Mouse (Mus musculus) intestine, postnatal 0 days (tissue): Measurements from ENCODE around the gene Igsf3. TPM values are rescaled to one million over a fixed set of nuclear protein-coding genes. Genes with fewer than 3 reads are reported as not detected.

Experiments
- ATAC-seq: fragments of 200-750 bp; cut with Nextera tagmentation; 2 replicates; pipeline ENCODE4 v1.8.0; 2017; ENCODE audit warnings: mild to moderate bottlenecking, moderate TSS enrichment, moderate library complexity
- H3K27ac ChIP-seq: fragments of 300-500 bp; sonication (generic); 2 replicates; pipeline ENCODE4 v1.5.1; 2014; ENCODE audit warnings: mild to moderate bottlenecking, low read depth, low read length, moderate library complexity
- H3K27me3 ChIP-seq: fragments of 300-500 bp; sonication (generic); replicated peaks from 2 replicates; pipeline ENCODE4 v1.6.1; 2014; ENCODE audit warnings: low read length, mixed read lengths; ENCODE audit not compliant: control insufficient read depth, insufficient read depth
- H3K36me3 ChIP-seq: fragments of 300-500 bp; sonication (generic); 2 replicates; pipeline ENCODE4 v1.6.1; 2014; ENCODE audit warnings: mild to moderate bottlenecking, moderate library complexity; ENCODE audit not compliant: control insufficient read depth, insufficient read depth
- H3K4me1 ChIP-seq: fragments of 300-500 bp; sonication (generic); replicated peaks from 2 replicates; pipeline ENCODE4 v1.6.1; 2014; ENCODE audit warnings: antibody characterized with exemption, low read length, mixed read lengths; ENCODE audit not compliant: control insufficient read depth, insufficient read depth
- H3K4me2 ChIP-seq: fragments of 300-500 bp; sonication (generic); replicated peaks from 2 replicates; pipeline ENCODE4 v1.6.1; 2014; ENCODE audit warnings: low read depth, mild to moderate bottlenecking, moderate library complexity
- H3K4me3 ChIP-seq: fragments of 300-500 bp; sonication (generic); 2 replicates; pipeline ENCODE4 v1.5.1; 2014; ENCODE audit warnings: low read depth, low read length
- H3K9ac ChIP-seq: fragments of 300-500 bp; sonication (generic); 2 replicates; pipeline ENCODE4 v1.6.1; 2014; ENCODE audit warnings: mild to moderate bottlenecking, low read depth, low read length
- H3K9me3 ChIP-seq: fragments of 300-500 bp; sonication (generic); 2 replicates; pipeline ENCODE4 v1.6.1; 2016; ENCODE audit warnings: mixed run types; ENCODE audit not compliant: control insufficient read depth
- CTCF ChIP-seq: sonication (generic); IDR thresholded peaks from 2 replicates; pipeline ENCODE4 v1.5.1; 2016; ENCODE audit warnings: low read depth, mild to moderate bottlenecking, control low read depth, antibody characterized with exemption, moderate library complexity
- WGBS: fragments of 180-500 bp; shearing (Covaris S2); extraction: QIAGEN DNeasy Blood & Tissue Kit; methylation state at CpG from one replicate; pipeline ENCODE4 v1.1.7; 2014; 5-methylcytosine and 5-hydroxymethylcytosine counted together
- polyA plus RNA-seq: library from polyadenylated mRNA; unstranded; fragments of >200 nt; fragmentation: Nextera tagmentation; extraction: Ambion mirVana; gene quantifications from 2 replicates; pipeline ENCODE4 v1.2.1, GENCODE M21; 2015

Gene Igsf3
- polyA plus RNA-seq, 1 experiment from 2014 or later, result 13.0 TPM

DNA sequence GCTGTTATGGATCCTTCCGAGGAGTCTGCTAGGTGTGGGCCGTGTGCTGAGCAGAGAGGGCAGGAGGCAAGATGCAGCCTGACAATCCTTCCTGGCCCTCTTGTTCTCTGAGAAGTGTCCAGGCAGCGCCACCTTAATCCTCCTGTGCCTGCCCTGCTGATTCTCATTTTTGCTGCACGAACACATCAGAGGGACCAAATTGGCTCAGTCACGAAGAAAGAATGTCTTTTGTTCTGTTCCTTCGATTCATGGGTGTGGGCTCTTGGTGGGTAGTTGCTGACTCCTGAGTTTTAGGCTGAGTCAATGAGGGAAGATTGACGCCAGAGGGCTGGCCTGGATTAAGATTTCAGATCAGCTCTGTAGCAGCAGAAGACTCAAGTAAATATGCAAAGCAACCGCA, 84.9 kb downstream of the Igsf3 start:
- Histone ChIP-seq H3K4me1 (no peaks in the 10 kb centered on the region), H3K4me3 (no peak overlapping the region), H3K9me3 (no peaks in the 10 kb centered on the region), H3K4me2 (no peak overlapping the region), H3K27me3 (no peaks in the 10 kb centered on the region), H3K36me3 (peaks cover 19% of the 10 kb centered on the region; the same call in 1 of the 2 replicates), H3K27ac (no peak overlapping the region), H3K9ac (no peak overlapping the region)
- TF ChIP-seq CTCF, result no peak
- ATAC-seq, result no peak
- WGBS, result 56% methylated on average over 8 of the region's 8 CpGs

DNA sequence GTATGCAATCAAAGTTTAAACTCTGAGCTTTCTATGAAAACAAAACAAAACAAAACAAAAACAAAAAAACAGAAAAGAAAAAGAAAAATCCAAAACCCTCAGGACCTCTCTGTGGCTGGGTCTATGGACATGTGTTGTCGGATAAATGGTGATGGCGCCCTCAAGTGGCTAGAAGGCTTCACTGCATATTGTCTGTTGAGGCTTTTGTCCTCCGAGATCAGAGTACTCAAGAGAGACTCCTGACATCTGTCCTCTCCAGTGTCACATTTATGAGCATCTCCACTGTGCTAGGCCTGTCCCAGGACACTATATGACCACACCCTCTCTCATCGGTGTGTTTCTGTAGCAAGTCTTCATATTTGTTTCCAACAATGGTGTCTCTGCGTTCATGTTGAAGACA, 85.4 kb downstream of the Igsf3 start:
- no peaks in the 10 kb centered on the region for H3K4me1 ChIP-seq
- no peak overlapping the region for H3K27ac ChIP-seq
- 19% methylated on average over 5 of the region's 5 CpGs for WGBS
- no peak for ATAC-seq
- H3K27me3 ChIP-seq, result no peaks in the 10 kb centered on the region
- no peaks in the 10 kb centered on the region for H3K9me3 ChIP-seq
- H3K4me3 ChIP-seq, result no peak overlapping the region
- H3K4me2 ChIP-seq, result no peak overlapping the region
- H3K9ac ChIP-seq, result no peak overlapping the region
- peak; percentile 89 for TF ChIP-seq CTCF
- H3K36me3 ChIP-seq, result peaks cover 19% of the 10 kb centered on the region; the same call in 1 of the 2 replicates

DNA sequence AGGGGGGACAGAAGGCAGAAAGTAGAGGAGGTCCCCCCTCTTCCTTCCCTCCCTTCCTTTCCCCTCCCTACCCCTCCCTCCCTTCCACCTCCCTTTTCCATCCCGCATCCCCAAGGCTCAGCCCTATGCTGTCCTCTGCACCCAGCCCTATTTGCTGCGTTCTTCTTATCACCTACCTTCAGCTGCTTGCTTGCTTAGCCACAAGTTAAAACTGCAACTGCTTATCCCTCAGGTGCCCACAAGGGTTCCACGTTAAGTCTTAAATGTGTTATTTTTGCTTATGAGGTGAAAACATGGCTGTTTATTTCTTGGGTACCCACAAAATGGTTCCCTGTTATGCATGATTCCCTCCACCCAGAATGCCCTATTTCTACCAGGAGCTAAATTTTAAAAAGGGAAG, 86.6 kb downstream of the Igsf3 start:
- no peak for ATAC-seq
- no peak overlapping the region for H3K27ac ChIP-seq
- no peak for TF ChIP-seq CTCF
- H3K27me3 ChIP-seq, result no peaks in the 10 kb centered on the region
- 73% methylated on average over 3 of the region's 3 CpGs for WGBS
- H3K9ac ChIP-seq, result no peak overlapping the region
- no peak overlapping the region for H3K4me2 ChIP-seq
- H3K9me3 ChIP-seq, result no peaks in the 10 kb centered on the region
- no peaks in the 10 kb centered on the region for H3K4me1 ChIP-seq
- peaks cover 7% of the 10 kb centered on the region; the same call in 1 of the 2 replicates for H3K36me3 ChIP-seq
- H3K4me3 ChIP-seq, result no peak overlapping the region

DNA sequence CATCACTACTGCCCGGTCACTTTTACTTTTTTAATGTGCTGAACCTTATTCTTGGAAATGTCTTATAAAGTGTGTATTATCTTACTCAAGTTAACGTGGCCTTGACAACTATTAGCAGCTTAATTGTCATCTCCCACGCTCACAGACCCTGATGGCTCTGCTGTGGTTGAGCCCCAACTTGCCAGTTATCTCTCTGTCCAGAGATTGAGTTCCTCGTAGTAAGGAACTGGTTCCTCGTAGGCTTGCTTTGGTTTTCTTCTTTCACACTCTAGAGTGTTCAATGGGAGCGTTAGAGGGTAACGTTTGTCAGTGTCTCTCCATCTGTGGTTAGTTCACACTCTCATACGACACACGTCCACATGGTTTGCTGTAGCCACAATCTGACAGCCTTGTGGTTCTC, 92.8 kb downstream of the Igsf3 start:
- 90% methylated on average over 9 of the region's 9 CpGs for WGBS
- Histone ChIP-seq H3K4me3 (no peak overlapping the region), H3K27me3 (no peaks in the 10 kb centered on the region), H3K4me1 (no peaks in the 10 kb centered on the region), H3K9ac (no peak overlapping the region), H3K27ac (no peak overlapping the region), H3K4me2 (no peak overlapping the region), H3K9me3 (no peaks in the 10 kb centered on the region), H3K36me3 (no peaks in the 10 kb centered on the region)
- no peak for ATAC-seq
- no peak for TF ChIP-seq CTCF

DNA sequence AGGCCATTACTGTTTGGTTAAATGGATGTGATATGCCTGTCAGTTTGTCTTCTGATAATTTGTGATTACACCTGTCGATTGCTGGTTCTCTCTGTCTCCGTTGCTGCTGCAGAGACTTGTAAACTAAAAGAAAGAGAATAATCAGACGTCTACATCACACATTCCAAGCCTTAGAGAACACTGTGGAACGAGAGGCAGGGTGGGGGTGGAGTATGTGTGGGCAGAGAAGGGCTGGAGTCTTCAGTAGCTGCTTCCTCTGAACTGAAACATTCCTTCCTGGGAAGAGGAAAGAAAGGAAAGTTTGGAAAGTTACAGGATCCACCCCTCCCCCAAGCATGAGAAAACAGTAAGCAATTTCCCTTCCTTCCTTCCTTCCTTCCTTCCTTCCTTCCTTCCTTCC, 95.0 kb downstream of the Igsf3 start:
- H3K4me1 ChIP-seq, result no peaks in the 10 kb centered on the region
- no peak overlapping the region for H3K9ac ChIP-seq
- no peaks in the 10 kb centered on the region for H3K9me3 ChIP-seq
- no peak for ATAC-seq
- H3K27me3 ChIP-seq, result no peaks in the 10 kb centered on the region
- H3K27ac ChIP-seq, result no peak overlapping the region
- no peak overlapping the region for H3K4me3 ChIP-seq
- no peak overlapping the region for H3K4me2 ChIP-seq
- 15% methylated on average over 4 of the region's 4 CpGs for WGBS
- no peak for TF ChIP-seq CTCF
- H3K36me3 ChIP-seq, result no peaks in the 10 kb centered on the region

DNA sequence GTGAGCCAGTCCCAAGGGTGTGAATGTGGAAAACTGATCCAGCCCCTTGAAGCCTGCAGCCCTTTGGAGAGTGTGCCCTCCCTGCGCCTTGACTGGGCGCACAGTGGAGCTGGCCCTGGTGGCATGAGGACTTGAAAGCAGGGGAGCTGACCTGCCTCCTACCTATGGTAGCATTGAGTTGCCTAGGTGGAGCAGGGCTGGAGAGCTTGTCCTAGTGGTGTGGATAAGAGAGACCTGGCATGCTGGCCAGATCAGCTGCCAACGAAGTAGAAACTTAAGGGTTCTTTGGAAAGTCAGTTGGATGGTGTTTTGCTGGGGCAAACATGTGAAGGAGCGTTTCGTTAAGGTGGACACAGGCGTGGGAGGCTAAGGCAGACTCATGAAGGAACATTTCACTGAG, 105.1 kb downstream of the Igsf3 start:
- Histone ChIP-seq H3K9ac (no peak overlapping the region), H3K9me3 (no peaks in the 10 kb centered on the region), H3K27me3 (no peaks in the 10 kb centered on the region), H3K4me1 (no peaks in the 10 kb centered on the region), H3K4me2 (no peak overlapping the region), H3K27ac (no peak overlapping the region), H3K36me3 (no peaks in the 10 kb centered on the region), H3K4me3 (no peak overlapping the region)
- 95% methylated on average over 6 of the region's 6 CpGs for WGBS
- ATAC-seq, result no peak
- TF ChIP-seq CTCF, result no peak
